Mouse (Mus musculus): Measurements from ENCODE around the gene Vmn1r236.

Gene Vmn1r236

DNA sequence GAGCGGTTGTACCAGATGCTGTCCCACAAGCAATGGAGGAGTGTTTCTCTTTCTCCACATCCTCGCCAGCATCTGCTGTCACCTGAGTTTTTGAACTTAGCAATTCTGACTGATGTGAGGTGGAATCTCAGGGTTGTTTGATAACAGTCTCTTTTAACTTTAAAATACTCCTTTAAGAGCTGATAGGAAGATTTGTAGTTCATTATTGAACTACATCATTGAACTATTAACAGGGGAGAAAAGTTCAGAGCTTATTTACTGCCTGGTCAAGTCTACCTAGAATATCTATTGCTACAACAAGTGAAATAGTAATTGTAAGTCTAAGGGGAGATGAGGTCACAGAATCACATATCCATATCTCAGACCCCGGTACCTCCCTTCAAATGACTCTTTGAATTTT lies at the start of gene Vmn1r236:
Gene Vmn1r236, plus strand, starts transcription at position 301 of the 400 bp plus-strand sequence.
- DNase-seq (ENCODE audit: low spot score): no peak

- DNase-seq (ENCODE audit: low spot score): no peak
Measured at GRCm38 (mm10) chr17:21256111-21256510, 26.6 kb upstream of the Vmn1r236 start, which contains the start of gene Vmn1r235. TSS of gene Vmn1r235 (plus strand) at chr17:21256411.

DNA sequence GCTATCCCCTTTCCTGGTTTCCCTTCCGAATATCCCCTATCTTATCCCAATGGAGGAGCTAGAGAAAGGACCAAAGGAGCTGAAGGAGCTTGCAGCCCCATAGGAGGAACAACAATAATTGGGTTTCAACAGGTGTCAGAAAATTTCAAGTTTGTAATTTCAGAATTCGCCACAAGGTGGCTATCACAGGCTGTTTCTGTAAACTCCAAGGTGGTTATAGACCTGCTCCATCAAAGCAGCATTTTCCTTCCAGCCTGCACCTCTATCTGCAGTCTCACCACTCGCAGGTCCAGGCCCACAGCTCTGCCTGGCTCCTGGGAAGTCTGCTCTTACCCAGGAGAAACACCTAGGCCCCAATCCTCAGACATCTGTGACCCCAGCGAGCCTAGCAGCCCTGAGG lies 10.6 kb upstream of the Vmn1r236 start:
- DNase-seq (ENCODE audit: low spot score): peak; percentile 93

DNA sequence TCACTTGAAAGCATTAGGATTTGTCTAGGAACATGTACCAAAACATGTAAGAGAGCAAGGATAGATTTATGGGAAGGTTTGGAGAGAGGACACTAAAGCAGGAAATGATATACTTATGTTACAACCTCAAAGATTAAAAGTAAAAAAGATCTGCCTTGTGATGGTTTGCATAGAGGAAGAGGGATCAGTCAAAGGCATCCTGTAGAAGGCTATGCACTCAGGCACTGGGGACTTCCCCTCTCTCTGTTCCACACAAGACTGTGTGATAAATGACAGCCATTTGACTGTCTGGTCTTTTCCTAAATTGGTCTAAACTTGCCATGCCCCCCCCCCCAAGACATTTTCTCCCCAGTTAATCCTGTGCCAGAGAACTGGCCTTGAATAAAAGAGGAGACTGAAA lies 1.7 kb downstream of the Vmn1r236 start:
- no peak for DNase-seq (ENCODE audit: low spot score)

GRCm38 (mm10) chr17:21289695-21290094 lies 7.0 kb downstream of the Vmn1r236 start:
- DNase-seq (ENCODE audit: low spot score): no peak

- no peak for DNase-seq (ENCODE audit: low spot score)
Measured at GRCm38 (mm10) chr17:21311565-21311964, 28.8 kb downstream of the Vmn1r236 start, which contains the start of gene Vmn1r237. TSS of gene Vmn1r237 (plus strand) at chr17:21311865.
